ENCODE assay signal across 8 mouse cellular contexts in genomic region chr6:85339273-85339901, GRCm38 (mm10). TPM values are rescaled to one million over a fixed set of nuclear protein-coding genes. Genes with fewer than 3 reads are reported as not detected.
A peak's percentile ranks its signal among the peaks of the same experiment; 100 is the strongest.
DNase-seq lines count a peak whose midpoint lies in the region; ATAC-seq and TF ChIP-seq lines count a peak whose summit lies in the region.

No protein-coding gene starts in this region.

- peak; percentile 56 for TF ChIP-seq CTCF in cortical plate, adult 2 months (IDR thresholded peaks at IDR 0.05; ENCODE audit: extremely low read depth, insufficient read depth, low read length)
- TF ChIP-seq CTCF in olfactory bulb, adult 2 months (IDR thresholded peaks at IDR 0.05; ENCODE audit: insufficient read depth, low read depth, low read length): peak; percentile 33; the same call in 1 of the 2 replicates

- H3K4me1 ChIP-seq in midbrain, embryonic 14.5 days (ENCODE audit: control insufficient read depth, insufficient read depth, low read length): no peaks in the 10 kb centered on the region
- H3K4me1 ChIP-seq in midbrain, embryonic 11.5 days (ENCODE audit: control insufficient read depth, insufficient read depth, low read length): no peaks in the 10 kb centered on the region
- H3K4me1 ChIP-seq in cortical plate, adult 2 months (ENCODE audit: control insufficient read depth, insufficient read depth, low read length): peaks cover 6% of the 10 kb centered on the region; the same call in 1 of the 2 replicates
- no peaks in the 10 kb centered on the region for H3K4me1 ChIP-seq in olfactory bulb, adult 2 months (ENCODE audit: control insufficient read depth, insufficient read depth, low read length)

- peak; percentile 60 for DNase-seq in adrenal gland, adult 2 months
- DNase-seq in adrenal gland, postnatal 4 days (ENCODE audit: low spot score in 2 of 2): no peak
- peak; percentile 20 for DNase-seq in midbrain, embryonic 14.5 days
- no peak for DNase-seq in midbrain, embryonic 11.5 days (ENCODE audit: low spot score, missing footprints)
- DNase-seq in left cerebral cortex, postnatal 4 days: peak; percentile 47
- DNase-seq in neural tube, embryonic 10.5 days (ENCODE audit: extremely low spot score, low spot score): no peak

- H3K9me3 ChIP-seq in midbrain, embryonic 14.5 days (ENCODE audit: control insufficient read depth, low read length): no peaks in the 10 kb centered on the region
- no peaks in the 10 kb centered on the region for H3K9me3 ChIP-seq in midbrain, embryonic 11.5 days (ENCODE audit: control insufficient read depth, low read length)

- H3K36me3 ChIP-seq in midbrain, embryonic 14.5 days (ENCODE audit: control insufficient read depth, insufficient read depth, low read length): peaks cover 24% of the 10 kb centered on the region
- H3K36me3 ChIP-seq in midbrain, embryonic 11.5 days (ENCODE audit: control insufficient read depth, insufficient read depth, low read length): no peaks in the 10 kb centered on the region

- no peak overlapping the region for H3K27ac ChIP-seq in midbrain, embryonic 14.5 days (replicated peaks; ENCODE audit: low read depth, low read length)
- H3K27ac ChIP-seq in midbrain, embryonic 11.5 days (ENCODE audit: low read depth, low read length): no peak overlapping the region
- H3K27ac ChIP-seq in cortical plate, adult 2 months (ENCODE audit: insufficient read depth, low read length): no peak overlapping the region
- H3K27ac ChIP-seq in olfactory bulb, adult 2 months (ENCODE audit: insufficient read depth, low read depth, low read length): no peak overlapping the region

- no peak overlapping the region for H3K4me3 ChIP-seq in midbrain, embryonic 14.5 days (replicated peaks; ENCODE audit: low read depth, low read length)
- no peak overlapping the region for H3K4me3 ChIP-seq in midbrain, embryonic 11.5 days (ENCODE audit: low read depth, low read length)
- no peak overlapping the region for H3K4me3 ChIP-seq in cortical plate, adult 2 months (ENCODE audit: insufficient read depth, low read length)
- no peak overlapping the region for H3K4me3 ChIP-seq in olfactory bulb, adult 2 months (ENCODE audit: insufficient read depth, low read depth, low read length)

- ATAC-seq in midbrain, embryonic 14.5 days (ENCODE audit: low FRiP score, low TSS enrichment): no peak
- no peak for ATAC-seq in midbrain, embryonic 11.5 days (ENCODE audit: low FRiP score)

- WGBS in midbrain, embryonic 14.5 days: 83% methylated on average over 1 of the region's 1 CpGs
- 84% methylated on average over 1 of the region's 1 CpGs for WGBS in midbrain, embryonic 11.5 days
- 88% methylated on average over 1 of the region's 1 CpGs for WGBS in olfactory bulb, adult 2 months

- intact Hi-C loops in left cerebral cortex, postnatal 4 days (cut with DNase I): loop anchor here (10.0 kb wide), 1 partner anchor 155 kb away; the partner anchor contains the start of gene Emx1

- H3K27me3 ChIP-seq in midbrain, embryonic 14.5 days (ENCODE audit: control insufficient read depth, insufficient read depth, low read length): no peaks in the 10 kb centered on the region; the same call in 1 of the 2 replicates
- no peaks in the 10 kb centered on the region for H3K27me3 ChIP-seq in midbrain, embryonic 11.5 days (ENCODE audit: control insufficient read depth, insufficient read depth, low read length)

- H3K4me2 ChIP-seq in midbrain, embryonic 14.5 days (ENCODE audit: low read length): no peak overlapping the region
- no peak overlapping the region for H3K4me2 ChIP-seq in midbrain, embryonic 11.5 days

- no peak for TF ChIP-seq POLR2A in cortical plate, adult 2 months (IDR thresholded peaks at IDR 0.05; ENCODE audit: extremely low read depth, insufficient read depth, low read length)
- TF ChIP-seq POLR2A in olfactory bulb, adult 2 months (IDR thresholded peaks at IDR 0.05; ENCODE audit: insufficient read depth, low read depth, low read length): no peak

- no peak overlapping the region for H3K9ac ChIP-seq in midbrain, embryonic 14.5 days (replicated peaks; ENCODE audit: low read length)
- no peak overlapping the region for H3K9ac ChIP-seq in midbrain, embryonic 11.5 days (ENCODE audit: low read length)

RNA-seq across cellular contexts. Expression of gene Sfxn5, which starts 6.2 kb away (rescaled TPM):
- 10 to 100 TPM; 26.1 to 36.3 TPM for total RNA-seq in adrenal gland, adult 2 months (2021)
- 9.0 and 29.0 TPM in 2 replicates for polyA plus RNA-seq in adrenal gland, adult 2 months (2012; rRNA removed)
- 10 to 100 TPM; 11.8 to 12.7 TPM for total RNA-seq in adrenal gland, postnatal 4 days (2021)
- polyA plus RNA-seq in midbrain, embryonic 14.5 days (2014; fragmentation: Nextera tagmentation; extraction: Ambion mirVana): 15.6 and 24.0 TPM in 2 replicates
- 5.7 and 6.2 TPM in 2 replicates for polyA plus RNA-seq in midbrain, embryonic 11.5 days (2014; fragmentation: Nextera tagmentation; extraction: Ambion mirVana)
- polyA plus RNA-seq in cortical plate, adult 2 months (2012; rRNA removed): 163 and 164 TPM in 2 replicates
- total RNA-seq in left cerebral cortex, postnatal 4 days (2021): 10 to 100 TPM; 63.9 to 69.7 TPM
- polyA plus RNA-seq in olfactory bulb, adult 2 months (2012; ENCODE audit: insufficient read depth, insufficient read length, low replicate concordance, missing spikeins): not detected in 2 replicates

RNA-seq across cellular contexts. Expression of gene Rab11fip5, which starts 35.0 kb away (rescaled TPM):
- 10 to 100 TPM; 22.7 to 47.7 TPM for total RNA-seq in adrenal gland, adult 2 months (2021)
- polyA plus RNA-seq in adrenal gland, adult 2 months (2012; rRNA removed): 33.7 and 35.4 TPM in 2 replicates
- total RNA-seq in adrenal gland, postnatal 4 days (2021): 10 to 100 TPM; 39.4 to 41.1 TPM
- 15.0 and 15.7 TPM in 2 replicates for polyA plus RNA-seq in midbrain, embryonic 14.5 days (2014; fragmentation: Nextera tagmentation; extraction: Ambion mirVana)
- 4.2 and 4.7 TPM in 2 replicates for polyA plus RNA-seq in midbrain, embryonic 11.5 days (2014; fragmentation: Nextera tagmentation; extraction: Ambion mirVana)
- polyA plus RNA-seq in cortical plate, adult 2 months (2012; rRNA removed): 46.6 and 48.5 TPM in 2 replicates
- 10 to 100 TPM; 51.7 to 54.1 TPM for total RNA-seq in left cerebral cortex, postnatal 4 days (2021)
- polyA plus RNA-seq in olfactory bulb, adult 2 months (2012; ENCODE audit: insufficient read depth, insufficient read length, low replicate concordance, missing spikeins): not detected in 2 replicates

Comparison
In these comparisons a context has a peak if more than half of its experiments do, and no peak if none do; other contexts are left out.
1. DNase-seq: peak in adrenal gland, adult 2 months (single experiment), midbrain, embryonic 14.5 days (single experiment) and left cerebral cortex, postnatal 4 days (single experiment); none in adrenal gland, postnatal 4 days (0 of 2), midbrain, embryonic 11.5 days (single experiment) and neural tube, embryonic 10.5 days (single experiment).